In genomic region chr1:150392638-150393487, GRCm38 (mm10) we compare ENCODE assay signal across 8 mouse cellular contexts. TPM values are rescaled to one million over a fixed set of nuclear protein-coding genes. Genes with fewer than 3 reads are reported as not detected.
DNase-seq lines count a peak whose midpoint lies in the region; ATAC-seq lines count a peak whose summit lies in the region.

Tpr (plus strand) TSS chr1:150392838.
Odr4 (minus strand) TSS chr1:150393080.

- H3K27me3 ChIP-seq in hindbrain, embryonic 11.5 days (ENCODE audit: control insufficient read depth, insufficient read depth, low read length) = no peaks in the 10 kb centered on the region

- peak within 1 kb of the TSS; percentile 79 for H3K4me3 ChIP-seq in hindbrain, embryonic 11.5 days (ENCODE audit: low read depth, low read length)

- peak within 1 kb of the TSS; percentile 82 for H3K9ac ChIP-seq in hindbrain, embryonic 11.5 days (ENCODE audit: low read depth, low read length)

- peak within 1 kb of the TSS; percentile 75 for H3K27ac ChIP-seq in hindbrain, embryonic 11.5 days (ENCODE audit: low read depth, low read length)

- peak within 1 kb of the TSS; percentile 56 for H3K4me2 ChIP-seq in hindbrain, embryonic 11.5 days (replicated peaks; ENCODE audit: low read depth, low read length)

- peak; percentile 98 for ATAC-seq in hindbrain, embryonic 11.5 days (ENCODE audit: low FRiP score)

- DNase-seq in Muller cell, postnatal 12 days (ENCODE audit: inconsistent ontology term) = peak; percentile 100
- DNase-seq in cerebellum, adult 9-11 months = peak; percentile 100
- peak; percentile 98 to 99 for DNase-seq in frontal cortex, adult 2 months (ENCODE audit: extremely low spot score in 1 of 2, low spot score in 1 of 2)
- DNase-seq in hindbrain, embryonic 11.5 days (ENCODE audit: low spot score) = peak; percentile 98
- peak; percentile 99 for DNase-seq in layer of hippocampus, postnatal 10 days (ENCODE audit: low spot score in 2 of 2)
- DNase-seq in lung, postnatal 10 days = peak; percentile 98
- DNase-seq in ovary, postnatal 36 days (ENCODE audit: low spot score) = peak; percentile 98
- peak; percentile 98 for DNase-seq in thymus, postnatal 25 days

- no peaks in the 10 kb centered on the region for H3K9me3 ChIP-seq in hindbrain, embryonic 11.5 days (ENCODE audit: control insufficient read depth, low read length)

- H3K4me1 ChIP-seq in hindbrain, embryonic 11.5 days (replicated peaks; ENCODE audit: control insufficient read depth, insufficient read depth, low read length) = no peaks in the 10 kb centered on the region

- under 1% methylated on average over 66 of the region's 76 CpGs for WGBS in hindbrain, embryonic 11.5 days

- peaks cover 2% of the 10 kb centered on the region; the same call in 1 of the 2 replicates for H3K36me3 ChIP-seq in hindbrain, embryonic 11.5 days (ENCODE audit: control insufficient read depth, insufficient read depth, low read length)

RNA-seq across cellular contexts. Expression of gene Tpr, which starts in this region (rescaled TPM):
- 84.6 and 96.9 TPM in 2 replicates for polyA plus RNA-seq in frontal cortex, adult 2 months (2012; rRNA removed)
- polyA plus RNA-seq in hindbrain, embryonic 11.5 days (2014; fragmentation: Nextera tagmentation; extraction: Ambion mirVana) = 170 and 199 TPM in 2 replicates
- total RNA-seq in layer of hippocampus, postnatal 10 days (2021) = 100 to 1,000 TPM; 119 to 124 TPM

RNA-seq across cellular contexts. Expression of gene Odr4, which starts in this region (rescaled TPM):
- polyA plus RNA-seq in frontal cortex, adult 2 months (2012; rRNA removed) = 45.4 and 45.9 TPM in 2 replicates
- polyA plus RNA-seq in hindbrain, embryonic 11.5 days (2014; fragmentation: Nextera tagmentation; extraction: Ambion mirVana) = 37.2 and 45.9 TPM in 2 replicates
- 10 to 100 TPM; 38.6 to 44.1 TPM for total RNA-seq in layer of hippocampus, postnatal 10 days (2021)

Comparison
In these comparisons a context has a peak if more than half of its experiments do, and no peak if none do; other contexts are left out.
1. Peak in every context shown above with its lines: DNase-seq, ATAC-seq, H3K4me3 ChIP-seq and H3K27ac ChIP-seq.